Mouse (Mus musculus): ENCODE measurements around the gene Mlph. TPM values are rescaled to one million over a fixed set of nuclear protein-coding genes. Genes with fewer than 3 reads are reported as not detected.
A peak's percentile ranks its signal among the peaks of the same experiment; 100 is the strongest.

Gene Mlph
- total RNA-seq, 2 experiments from 2014 or later: 0.61 to 0.70 TPM

- intact Hi-C loops (cut with DNase I): loop anchor here (1.0 to 2.0 kb wide), 3 partner anchors 20 to 256 kb away; no protein-coding TSS in a partner anchor
- peak; percentile 59 to 62 for DNase-seq
These were observed 8.5 kb upstream of the Mlph start for GRCm38 (mm10) chr1:90906357-90906756.

GRCm38 (mm10) chr1:90909161-90909560, 5.7 kb upstream of the Mlph start:
- peak; percentile 38 to 49 for DNase-seq
- intact Hi-C loops (cut with DNase I): no loop called here

DNA sequence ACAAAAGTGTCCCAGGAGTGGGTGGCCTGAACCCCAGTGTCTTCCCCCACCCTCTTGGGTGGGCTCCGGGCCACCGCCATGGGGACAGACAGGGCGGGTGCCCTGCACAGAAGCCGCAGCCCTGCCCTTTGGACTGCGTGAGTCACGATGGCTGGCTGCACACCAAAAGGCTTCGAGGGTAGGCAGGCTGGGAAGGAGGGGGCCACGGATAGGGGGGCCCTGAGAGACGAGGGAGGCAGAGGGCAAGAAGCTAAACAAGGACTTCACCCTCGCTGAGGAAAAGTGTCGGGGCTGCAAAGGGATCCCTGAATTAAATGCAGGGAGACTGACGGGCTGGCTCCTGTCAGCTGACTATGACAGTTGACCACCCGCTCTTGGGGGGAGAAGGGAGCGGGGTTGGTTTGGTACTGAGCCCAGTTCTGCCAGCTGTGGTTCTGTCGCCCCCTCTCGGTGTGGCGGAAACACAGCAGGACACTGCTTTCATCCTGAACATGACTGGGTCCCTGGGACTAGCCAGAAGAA, 5.2 kb upstream of the Mlph start:
- peak; percentile 65 to 77 for DNase-seq
- intact Hi-C loops (cut with DNase I): no loop called here

DNA sequence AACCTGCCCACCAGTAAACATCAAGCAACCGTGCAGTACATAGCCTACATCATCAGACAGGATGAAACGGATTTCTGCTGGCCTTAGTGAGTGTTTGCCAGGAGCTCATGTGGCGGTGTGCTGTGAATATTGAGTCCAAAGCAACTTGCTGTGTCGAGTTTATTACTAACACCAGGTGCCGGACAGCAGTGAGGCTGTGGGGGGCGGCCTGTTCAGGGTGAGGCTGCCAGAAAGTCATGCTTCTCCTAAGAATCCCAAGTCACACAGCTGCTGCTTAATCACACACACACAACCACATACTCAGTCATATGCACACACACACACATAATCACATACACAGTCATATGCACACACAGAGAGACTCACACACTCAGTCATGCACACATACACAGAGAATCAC, 1.7 kb upstream of the Mlph start:
- intact Hi-C loops (cut with DNase I): no loop called here
- no peak for DNase-seq

- intact Hi-C loops (cut with DNase I): no loop called here
- no peak for DNase-seq
These were observed 2.6 kb downstream of the Mlph start for GRCm38 (mm10) chr1:90917509-90917908.

- DNase-seq: no peak
- intact Hi-C loops (cut with DNase I): loop anchor here (10.0 kb wide), 1 partner anchor 563 kb away; no protein-coding TSS in a partner anchor
These were observed 6.8 kb downstream of the Mlph start for GRCm38 (mm10) chr1:90921687-90922086.

DNA sequence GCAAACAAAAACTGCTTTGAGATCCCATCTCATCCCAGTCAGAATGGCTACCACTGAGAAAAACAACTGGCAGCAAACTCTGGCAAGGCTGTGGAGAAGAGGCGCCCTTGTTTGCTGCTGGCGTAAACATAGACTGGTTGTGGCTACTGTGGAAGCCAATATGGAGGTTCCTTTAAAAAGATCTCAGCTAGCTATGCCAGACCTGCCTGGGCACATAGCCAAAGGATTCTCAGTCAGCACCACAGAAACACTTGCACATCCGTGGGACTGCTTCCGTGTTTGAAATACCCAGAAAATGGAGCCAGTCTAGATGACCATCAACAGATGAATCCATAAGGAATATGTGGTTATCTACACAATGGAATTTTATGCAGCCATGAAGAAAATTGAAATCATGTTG, 11.1 kb downstream of the Mlph start:
- no peak for DNase-seq
- intact Hi-C loops (cut with DNase I): loop anchor here (2.0 to 10.0 kb wide), 2 partner anchors 19 to 559 kb away; no protein-coding TSS in a partner anchor

GRCm38 (mm10) chr1:90927308-90927707, 12.4 kb downstream of the Mlph start:
- DNase-seq: peak in 1 of 2 experiments; percentile 34
- intact Hi-C loops (cut with DNase I): loop anchor here (2.0 to 10.0 kb wide), 2 partner anchors 21 to 557 kb away; no protein-coding TSS in a partner anchor

DNA sequence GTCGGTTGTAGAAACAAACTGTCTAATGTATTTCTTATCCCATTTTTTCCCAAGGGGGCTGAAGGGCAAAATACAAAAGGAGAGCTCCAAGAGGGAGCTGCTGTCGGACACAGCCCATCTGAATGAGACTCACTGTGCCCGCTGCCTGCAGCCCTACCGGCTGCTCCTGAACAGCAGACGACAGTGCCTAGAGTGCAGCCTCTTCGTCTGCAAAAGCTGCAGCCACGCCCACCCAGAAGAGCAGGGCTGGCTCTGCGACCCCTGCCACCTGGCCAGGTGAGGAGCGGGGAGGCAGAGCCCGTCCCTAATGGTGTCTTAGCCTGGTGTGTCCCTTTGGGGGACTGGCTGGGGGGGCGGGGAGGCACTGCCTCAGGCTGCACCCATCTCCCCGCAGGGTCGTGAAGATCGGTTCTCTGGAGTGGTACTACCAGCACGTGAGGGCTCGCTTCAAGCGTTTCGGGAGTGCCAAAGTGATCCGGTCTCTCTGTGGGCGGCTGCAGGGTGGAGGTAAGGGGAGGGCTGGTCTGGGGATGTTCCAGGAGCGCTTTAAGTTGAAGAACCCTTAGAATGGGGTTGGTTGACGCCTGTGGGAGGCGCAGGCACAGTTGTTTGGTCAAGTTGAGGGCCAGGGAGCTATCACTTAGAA, 13.2 kb downstream of the Mlph start:
- no peak for DNase-seq
- intact Hi-C loops (cut with DNase I): loop anchor here (1.0 to 10.0 kb wide), 3 partner anchors 21 to 557 kb away; no protein-coding TSS in a partner anchor

DNA sequence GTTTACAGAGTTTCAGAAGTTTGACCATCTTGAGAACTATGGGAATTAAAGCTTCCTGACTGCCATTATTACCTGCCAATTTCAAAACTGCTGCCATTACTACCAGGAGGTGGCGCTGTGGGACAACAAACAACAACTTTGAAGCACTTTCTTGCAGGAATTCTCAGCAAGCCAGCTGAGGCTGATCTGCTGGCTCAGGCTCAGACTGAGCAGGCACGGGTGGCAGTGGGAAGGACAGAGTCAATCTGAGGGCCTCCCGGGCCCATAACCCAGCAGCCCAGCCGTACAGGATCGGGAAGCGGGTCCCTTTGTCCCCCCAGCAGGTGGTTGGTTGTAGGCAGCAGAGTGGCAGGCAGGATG, 13.7 kb downstream of the Mlph start:
- intact Hi-C loops (cut with DNase I): loop anchor here (1.0 to 10.0 kb wide), 2 partner anchors 28 to 556 kb away; no protein-coding TSS in a partner anchor
- DNase-seq: peak; percentile 85 to 87

DNA sequence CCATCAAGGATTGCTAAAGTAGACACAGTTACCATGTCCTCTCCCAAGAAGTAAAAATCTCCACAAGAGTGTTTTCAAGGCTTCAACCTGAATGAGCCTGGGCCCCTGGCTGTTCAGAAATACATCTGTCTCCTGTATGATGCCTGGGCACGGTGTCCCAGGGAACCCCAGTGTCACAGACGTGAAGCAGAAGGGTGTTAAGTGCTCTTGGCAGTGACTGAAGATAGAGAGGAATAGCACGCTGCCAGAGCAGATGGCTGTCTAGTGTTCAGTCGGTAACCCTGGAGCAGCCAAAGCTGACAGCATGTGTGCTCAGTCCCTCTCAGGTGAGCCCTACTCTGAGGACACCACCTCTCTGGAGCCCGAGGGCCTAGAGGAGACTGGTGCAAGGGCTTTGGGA, 18.1 kb downstream of the Mlph start:
- intact Hi-C loops (cut with DNase I): no loop called here
- no peak for DNase-seq

DNA sequence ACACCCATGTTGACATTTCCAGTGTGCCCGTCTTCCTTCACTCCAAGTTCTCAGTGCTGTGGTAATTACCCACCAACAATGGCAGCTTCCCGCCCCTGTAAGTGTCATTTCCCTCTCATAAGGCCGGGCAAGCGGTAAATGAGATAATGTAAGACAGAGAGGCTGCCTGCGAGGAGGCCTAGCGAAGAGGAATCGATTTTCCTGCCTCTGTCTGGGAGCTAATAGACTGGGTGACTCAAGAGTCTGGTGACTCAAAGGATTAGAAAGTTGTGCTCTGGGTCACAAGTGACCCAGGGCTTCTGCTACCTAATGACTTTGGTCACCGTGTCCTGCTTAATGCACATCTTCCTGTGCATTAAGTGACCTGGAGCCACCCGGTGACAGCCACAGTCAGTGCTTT, 22.1 kb downstream of the Mlph start:
- DNase-seq: no peak
- intact Hi-C loops (cut with DNase I): no loop called here

DNA sequence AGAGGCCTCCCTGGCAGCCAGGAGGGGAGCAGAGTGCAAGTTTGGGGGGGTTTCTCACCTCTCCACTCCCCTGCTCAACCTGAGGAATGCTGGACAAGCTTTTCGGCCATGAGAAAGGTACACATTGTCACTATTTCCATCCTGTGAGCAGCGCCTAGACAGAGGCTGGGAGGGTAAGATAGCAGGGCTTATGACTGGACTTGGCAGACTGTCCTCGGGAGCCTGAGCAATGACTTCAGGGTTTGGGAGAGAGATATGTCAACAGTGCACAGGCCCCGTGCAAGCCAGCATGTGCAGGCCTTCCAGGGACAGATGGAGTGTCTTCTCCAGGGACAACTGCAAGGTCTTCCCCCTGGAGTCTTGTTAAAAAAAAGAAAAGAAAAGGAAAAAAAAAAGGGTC, 25.1 kb downstream of the Mlph start:
- DNase-seq: no peak
- intact Hi-C loops (cut with DNase I): no loop called here

GRCm38 (mm10) chr1:90945171-90945570, 30.3 kb downstream of the Mlph start:
- DNase-seq: no peak
- intact Hi-C loops (cut with DNase I): no loop called here

DNA sequence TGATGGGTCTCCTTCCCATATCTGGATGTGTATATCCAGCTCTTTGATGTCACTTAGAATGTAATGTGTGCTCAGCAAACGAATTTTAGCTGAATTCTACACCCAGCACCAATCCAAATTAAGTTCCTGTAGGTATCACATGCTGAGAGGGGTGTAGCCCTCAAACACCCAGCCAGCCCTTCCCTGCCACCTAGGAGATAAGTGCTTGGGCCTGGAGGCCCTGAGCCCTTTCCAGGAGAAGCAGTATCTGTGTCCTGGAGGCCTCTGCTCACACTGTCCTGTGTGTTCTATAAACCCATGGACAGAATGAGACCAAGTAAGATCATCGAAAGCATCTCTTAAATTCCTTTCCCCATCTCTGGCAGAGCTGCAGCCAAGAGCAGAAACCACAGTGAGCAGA, 32.4 kb downstream of the Mlph start:
- no peak for DNase-seq
- intact Hi-C loops (cut with DNase I): no loop called here

GRCm38 (mm10) chr1:90949309-90949708, 34.4 kb downstream of the Mlph start:
- DNase-seq: no peak
- intact Hi-C loops (cut with DNase I): no loop called here

- DNase-seq: no peak
- intact Hi-C loops (cut with DNase I): no loop called here
These were observed 36.8 kb downstream of the Mlph start for GRCm38 (mm10) chr1:90951670-90952069.

DNA sequence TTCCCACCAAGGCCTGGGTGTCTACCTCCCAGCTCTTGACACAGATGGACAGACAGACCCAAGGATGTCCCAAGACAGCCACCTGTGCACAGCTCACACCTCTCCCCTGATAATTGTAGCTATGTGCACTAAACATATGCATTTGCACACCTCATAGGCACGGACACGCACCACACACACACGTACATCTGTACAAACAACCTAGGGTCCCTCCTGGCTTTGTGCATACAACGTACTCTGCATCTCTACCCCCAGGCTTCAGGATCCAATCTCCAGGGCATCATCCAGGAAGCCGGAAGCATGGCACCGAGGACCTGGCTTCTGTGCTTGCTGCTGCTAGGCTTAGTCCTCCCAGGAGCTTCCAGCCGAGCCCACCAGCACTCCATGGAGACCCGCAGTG, 37.9 kb downstream of the Mlph start, which contains the start of gene Prlh:
Prlh (plus strand) TSS at position 301 of the 400 bp plus-strand sequence.
- intact Hi-C loops (cut with DNase I): no loop called here

DNA sequence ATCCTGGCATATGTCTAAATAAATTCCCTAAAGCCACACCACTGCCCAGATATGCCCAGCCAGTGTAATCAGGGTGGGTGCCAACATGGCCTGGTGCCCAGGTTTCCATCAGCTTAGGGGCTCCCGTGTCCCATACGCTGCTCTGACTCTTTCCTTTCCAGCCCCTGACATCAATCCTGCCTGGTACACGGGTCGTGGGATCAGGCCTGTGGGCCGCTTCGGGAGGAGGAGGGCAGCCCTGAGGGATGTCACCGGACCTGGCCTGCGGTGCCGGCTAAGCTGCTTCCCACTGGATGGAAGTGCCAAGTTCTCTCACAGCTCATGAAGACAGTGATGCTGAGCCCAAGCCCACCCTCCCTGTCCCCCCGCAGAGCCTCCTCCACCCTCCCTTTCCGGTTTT, 38.8 kb downstream of the Mlph start:
- intact Hi-C loops (cut with DNase I): no loop called here
- no peak for DNase-seq

More for the DNA sequence above, 37.9 kb downstream of the Mlph start, which contains the start of gene Prlh:
- no peak for DNase-seq

- peak; percentile 60 to 68 for DNase-seq
- intact Hi-C loops (cut with DNase I): loop anchor here (1.0 to 2.0 kb wide), 4 partner anchors 28 to 896 kb away; no protein-coding TSS in a partner anchor
These were observed 41.6 kb downstream of the Mlph start for GRCm38 (mm10) chr1:90956245-90957096.

DNA sequence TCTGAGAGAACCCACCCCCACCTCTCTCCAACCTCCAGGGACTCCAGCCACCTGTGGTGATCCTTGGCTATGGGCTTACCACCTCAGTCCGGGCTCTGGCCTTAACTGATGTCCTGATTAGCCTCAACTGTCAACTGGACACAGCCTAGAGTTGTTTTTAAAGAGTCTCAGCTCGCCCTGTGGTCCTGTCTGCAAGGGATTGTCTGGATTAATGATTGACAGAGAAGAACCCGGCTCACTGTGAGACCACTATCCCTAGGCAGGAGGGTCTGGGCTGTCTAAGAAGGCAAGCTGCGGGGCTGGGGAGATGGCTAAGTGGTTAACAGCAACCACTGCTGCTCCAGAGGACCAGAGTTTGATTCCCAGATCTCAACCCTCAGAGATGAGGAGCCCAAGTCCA, 47.6 kb downstream of the Mlph start:
- no peak for DNase-seq
- intact Hi-C loops (cut with DNase I): no loop called here

Measured in heart, postnatal 36 days (tissue).